Mouse (Mus musculus): ENCODE results near the gene Nt5dc3.

Gene Nt5dc3

DNA sequence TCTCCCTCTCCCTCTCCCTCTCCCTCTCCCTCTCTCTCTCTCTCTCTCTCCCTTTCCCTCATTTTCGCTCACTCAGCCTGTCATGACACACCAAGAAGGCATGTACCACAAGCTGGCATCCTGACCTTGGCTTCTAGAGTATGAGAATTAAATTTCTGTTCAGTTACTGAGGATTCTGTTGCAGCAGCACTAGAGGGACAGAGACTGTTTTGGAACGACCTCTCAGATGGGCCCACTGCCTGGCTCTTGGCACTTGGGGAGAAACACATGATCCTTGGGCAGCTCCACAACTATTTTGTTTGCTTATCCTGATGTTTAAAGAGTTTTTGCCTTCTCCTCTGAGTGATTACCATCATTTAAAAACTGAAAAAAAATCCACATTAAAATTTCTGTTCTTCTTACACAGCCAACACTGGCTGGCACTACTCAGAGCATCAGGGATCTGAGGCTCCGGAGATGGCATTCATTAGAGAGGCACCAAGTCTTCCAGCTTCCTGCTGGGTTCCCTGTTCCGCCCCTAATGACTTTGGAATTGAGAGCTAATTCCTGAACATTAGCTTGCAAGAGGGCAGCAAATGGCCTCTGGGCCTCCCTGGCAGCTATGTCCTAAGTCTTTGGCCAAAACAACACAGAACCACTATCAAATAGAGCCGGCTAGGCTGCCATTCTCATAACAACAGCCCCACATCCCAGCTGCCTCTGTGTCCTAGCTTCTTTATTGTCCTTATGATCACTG is 101.4 kb downstream of the Nt5dc3 start:
- DNase-seq (ENCODE audit: low read depth) = peak; percentile 88

DNA sequence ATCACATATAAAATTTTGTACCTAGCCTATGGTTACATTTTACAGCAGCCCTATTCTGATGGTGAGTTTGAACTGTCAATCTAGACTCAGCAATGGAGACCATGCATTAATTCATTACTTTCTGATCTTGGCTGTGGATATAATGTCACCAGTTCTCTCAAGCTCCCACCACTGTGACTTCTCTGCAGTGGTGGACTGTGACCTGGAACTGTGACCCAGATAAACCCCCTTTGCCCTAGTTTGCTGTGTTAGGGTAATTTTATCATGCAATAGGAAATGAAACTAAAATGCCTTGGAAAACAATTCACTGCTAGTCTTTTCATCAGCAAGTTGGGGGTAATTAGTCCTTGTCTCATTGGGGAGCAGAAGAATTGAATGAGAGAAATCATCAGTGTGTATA is 102.6 kb downstream of the Nt5dc3 start:
- no peak for DNase-seq (ENCODE audit: low read depth)

DNA sequence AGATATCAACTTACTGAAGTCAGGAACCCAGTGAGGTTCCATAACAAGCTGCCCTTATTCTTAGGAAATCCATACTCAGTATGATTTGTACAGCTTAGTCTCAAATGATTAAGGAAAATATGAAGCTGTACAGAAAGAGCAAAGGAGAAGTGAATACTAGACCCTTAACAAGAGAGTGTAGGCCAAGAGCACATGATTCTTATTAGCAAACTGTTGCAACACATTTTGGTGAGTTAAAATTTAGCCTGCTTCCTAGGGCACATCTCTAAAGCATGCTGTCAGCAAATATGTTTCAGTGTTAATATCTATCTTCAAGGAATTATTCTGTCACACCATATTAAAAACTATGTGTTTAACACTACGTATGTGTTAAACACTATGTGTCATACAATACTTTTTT is 107.6 kb downstream of the Nt5dc3 start:
- no peak for DNase-seq (ENCODE audit: low read depth)

All from fibroblast of lung, adult 2 months (primary cell).